Mouse (Mus musculus) forebrain, embryonic 12.5 days (tissue): ENCODE results near the gene Tfap2d. TPM values are rescaled to one million over a fixed set of nuclear protein-coding genes. Genes with fewer than 3 reads are reported as not detected.
A peak's percentile ranks its signal among the peaks of the same experiment; 100 is the strongest.

ENCODE experiments used
- ATAC-seq: fragments of 200-750 bp; cut with Nextera tagmentation; 2 replicates; pipeline ENCODE4 v1.8.0; 2017; ENCODE audit warnings: moderate TSS enrichment; ENCODE audit not compliant: low FRiP score
- H3K27ac ChIP-seq: fragments of 300-500 bp; sonication (generic); 2 replicates; pipeline ENCODE4 v1.5.1; 2016; ENCODE audit warnings: mild to moderate bottlenecking
- H3K27me3 ChIP-seq: fragments of 300-500 bp; sonication (generic); 2 replicates; pipeline ENCODE4 v1.6.1; 2016; ENCODE audit warnings: mild to moderate bottlenecking
- H3K36me3 ChIP-seq: fragments of 300-500 bp; sonication (generic); replicated peaks from 2 replicates; pipeline ENCODE4 v1.6.1; 2016; ENCODE audit warnings: mild to moderate bottlenecking
- H3K4me1 ChIP-seq: fragments of 300-500 bp; sonication (generic); 2 replicates; pipeline ENCODE4 v1.6.1; 2016
- H3K4me2 ChIP-seq: fragments of 300-500 bp; sonication (generic); 2 replicates; pipeline ENCODE4 v1.6.1; 2016; ENCODE audit warnings: mild to moderate bottlenecking, moderate library complexity
- H3K4me3 ChIP-seq: fragments of 300-500 bp; sonication (generic); replicated peaks from 2 replicates; pipeline ENCODE4 v1.5.1; 2016; ENCODE audit warnings: mild to moderate bottlenecking
- H3K9ac ChIP-seq: fragments of 300-500 bp; sonication (generic); 2 replicates; pipeline ENCODE4 v1.6.1; 2016; ENCODE audit warnings: mild to moderate bottlenecking
- H3K9me3 ChIP-seq: fragments of 300-500 bp; sonication (generic); 2 replicates; pipeline ENCODE4 v1.6.1; 2016
- WGBS: fragments of 180-500 bp; shearing (Covaris S2); methylation state at CpG from one replicate; pipeline ENCODE4 v1.1.7; 2016; 5-methylcytosine and 5-hydroxymethylcytosine counted together
- polyA plus RNA-seq: library from polyadenylated mRNA; unstranded; fragments of >200 nt; fragmentation: Nextera tagmentation; extraction: Ambion mirVana; gene quantifications from 2 replicates; pipeline ENCODE4 v1.2.1, GENCODE M21; 2016

Gene Tfap2d
- 0.91 and 3.4 TPM in 2 replicates for polyA plus RNA-seq

- H3K27me3 ChIP-seq: peaks cover 89% of the 10 kb centered on the region
- H3K4me2 ChIP-seq: no peak within 1 kb of the TSS
- no peak within 1 kb of the TSS for H3K27ac ChIP-seq
- ATAC-seq: no peak
- H3K9me3 ChIP-seq: no peaks in the 10 kb centered on the region
- H3K4me3 ChIP-seq: no peak within 1 kb of the TSS
- no peak within 1 kb of the TSS for H3K9ac ChIP-seq
- H3K4me1 ChIP-seq: peaks cover 5% of the 10 kb centered on the region; the same call in 1 of the 2 replicates
- H3K36me3 ChIP-seq: no peaks in the 10 kb centered on the region
- WGBS: 2% methylated on average over 6 of the region's 6 CpGs
These were observed at the start of gene Tfap2d for GRCm38 (mm10) chr1:19102631-19103030. Gene Tfap2d (plus strand): TSS chr1:19103022.

GRCm38 (mm10) chr1:19056300-19056699 is 46.5 kb upstream of the Tfap2d start:
- WGBS: 10% methylated on average over 3 of the region's 3 CpGs
- H3K4me3 ChIP-seq: no peak overlapping the region
- H3K4me2 ChIP-seq: no peak overlapping the region
- no peaks in the 10 kb centered on the region for H3K4me1 ChIP-seq
- no peak for ATAC-seq
- no peak overlapping the region for H3K9ac ChIP-seq
- no peak overlapping the region for H3K27ac ChIP-seq
- H3K27me3 ChIP-seq: no peaks in the 10 kb centered on the region
- H3K36me3 ChIP-seq: no peaks in the 10 kb centered on the region
- no peaks in the 10 kb centered on the region for H3K9me3 ChIP-seq

GRCm38 (mm10) chr1:19056861-19057260 is 46.0 kb upstream of the Tfap2d start:
- 72% methylated on average over 6 of the region's 6 CpGs for WGBS
- Histone ChIP-seq H3K9ac (no peak overlapping the region), H3K36me3 (no peaks in the 10 kb centered on the region), H3K27me3 (no peaks in the 10 kb centered on the region), H3K27ac (no peak overlapping the region), H3K4me2 (no peak overlapping the region), H3K9me3 (no peaks in the 10 kb centered on the region), H3K4me3 (no peak overlapping the region), H3K4me1 (no peaks in the 10 kb centered on the region)
- ATAC-seq: no peak

- WGBS: 10% methylated on average over 8 of the region's 8 CpGs
- no peak overlapping the region for H3K4me3 ChIP-seq
- no peaks in the 10 kb centered on the region for H3K27me3 ChIP-seq
- no peak overlapping the region for H3K9ac ChIP-seq
- no peaks in the 10 kb centered on the region for H3K36me3 ChIP-seq
- H3K4me2 ChIP-seq: no peak overlapping the region
- H3K9me3 ChIP-seq: no peaks in the 10 kb centered on the region
- no peak overlapping the region for H3K27ac ChIP-seq
- ATAC-seq: peak; percentile 65; the same call in 1 of the 2 replicates
- no peaks in the 10 kb centered on the region for H3K4me1 ChIP-seq
These were observed 14.7 kb upstream of the Tfap2d start for GRCm38 (mm10) chr1:19088078-19088477.

- under 1% methylated on average over 18 of the region's 18 CpGs for WGBS
- Histone ChIP-seq H3K27me3 (peaks cover 78% of the 10 kb centered on the region), H3K4me2 (no peak overlapping the region), H3K36me3 (no peaks in the 10 kb centered on the region), H3K27ac (no peak overlapping the region), H3K4me1 (no peaks in the 10 kb centered on the region), H3K9me3 (no peaks in the 10 kb centered on the region), H3K9ac (no peak overlapping the region), H3K4me3 (no peak overlapping the region)
- no peak for ATAC-seq
These were observed 5.9 kb upstream of the Tfap2d start for GRCm38 (mm10) chr1:19096921-19097320.

GRCm38 (mm10) chr1:19103316-19103715 is 494 bp downstream of the Tfap2d start:
- H3K27ac ChIP-seq: no peak overlapping the region

GRCm38 (mm10) chr1:19103776-19104142 is 937 bp downstream of the Tfap2d start:
- Histone ChIP-seq H3K9me3 (no peaks in the 10 kb centered on the region), H3K27me3 (peaks cover 89% of the 10 kb centered on the region), H3K9ac (no peak overlapping the region), H3K27ac (no peak overlapping the region), H3K36me3 (no peaks in the 10 kb centered on the region), H3K4me3 (no peak overlapping the region), H3K4me1 (peaks cover 5% of the 10 kb centered on the region; the same call in 1 of the 2 replicates), H3K4me2 (no peak overlapping the region)
- WGBS: 0% methylated on average over 10 of the region's 10 CpGs
- no peak for ATAC-seq

More at GRCm38 (mm10) chr1:19103316-19103715, 494 bp downstream of the Tfap2d start:
- no peak overlapping the region for H3K4me3 ChIP-seq
- peaks cover 5% of the 10 kb centered on the region; the same call in 1 of the 2 replicates for H3K4me1 ChIP-seq
- H3K27me3 ChIP-seq: peaks cover 89% of the 10 kb centered on the region
- no peak overlapping the region for H3K4me2 ChIP-seq
- H3K9ac ChIP-seq: no peak overlapping the region
- WGBS: under 1% methylated on average over 21 of the region's 21 CpGs
- H3K9me3 ChIP-seq: no peaks in the 10 kb centered on the region
- no peak for ATAC-seq
- no peaks in the 10 kb centered on the region for H3K36me3 ChIP-seq

GRCm38 (mm10) chr1:19104143-19104857 is 1.5 kb downstream of the Tfap2d start:
- H3K27ac ChIP-seq: no peak overlapping the region

GRCm38 (mm10) chr1:19106401-19106800 is 3.6 kb downstream of the Tfap2d start:
- no peak for ATAC-seq
- Histone ChIP-seq H3K27me3 (peaks cover 96% of the 10 kb centered on the region), H3K9me3 (no peaks in the 10 kb centered on the region), H3K27ac (no peak overlapping the region), H3K9ac (no peak overlapping the region), H3K4me2 (no peak overlapping the region), H3K4me1 (peaks cover 5% of the 10 kb centered on the region; the same call in 1 of the 2 replicates), H3K4me3 (no peak overlapping the region), H3K36me3 (no peaks in the 10 kb centered on the region)
- under 1% methylated on average over 4 of the region's 4 CpGs for WGBS

More at GRCm38 (mm10) chr1:19104143-19104857, 1.5 kb downstream of the Tfap2d start:
- no peaks in the 10 kb centered on the region for H3K36me3 ChIP-seq
- H3K9me3 ChIP-seq: no peaks in the 10 kb centered on the region
- WGBS: under 1% methylated on average over 35 of the region's 40 CpGs
- 0 out of 2 replicates have a peak overlapping the region, but pooled peaks have one; percentile 7 for H3K4me3 ChIP-seq
- peaks cover 95% of the 10 kb centered on the region for H3K27me3 ChIP-seq
- H3K9ac ChIP-seq: no peak overlapping the region
- H3K4me1 ChIP-seq: peaks cover 5% of the 10 kb centered on the region; the same call in 1 of the 2 replicates
- ATAC-seq: no peak
- no peak overlapping the region for H3K4me2 ChIP-seq

GRCm38 (mm10) chr1:19106841-19107800 is 4.3 kb downstream of the Tfap2d start:
- ATAC-seq: no peak
- H3K4me3 ChIP-seq: no peak overlapping the region
- peaks cover 96% of the 10 kb centered on the region for H3K27me3 ChIP-seq
- no peaks in the 10 kb centered on the region for H3K36me3 ChIP-seq
- no peaks in the 10 kb centered on the region for H3K9me3 ChIP-seq
- WGBS: 1% methylated on average over 13 of the region's 13 CpGs
- no peak overlapping the region for H3K9ac ChIP-seq
- peaks cover 5% of the 10 kb centered on the region; the same call in 1 of the 2 replicates for H3K4me1 ChIP-seq
- H3K4me2 ChIP-seq: no peak overlapping the region
- H3K27ac ChIP-seq: no peak overlapping the region

GRCm38 (mm10) chr1:19107801-19108200 is 5.0 kb downstream of the Tfap2d start:
- H3K27ac ChIP-seq: no peak overlapping the region
- no peaks in the 10 kb centered on the region for H3K36me3 ChIP-seq
- H3K4me1 ChIP-seq: peaks cover 5% of the 10 kb centered on the region; the same call in 1 of the 2 replicates
- 2% methylated on average over 3 of the region's 3 CpGs for WGBS
- peaks cover 97% of the 10 kb centered on the region for H3K27me3 ChIP-seq
- no peaks in the 10 kb centered on the region for H3K9me3 ChIP-seq
- no peak overlapping the region for H3K4me2 ChIP-seq
- ATAC-seq: no peak
- H3K9ac ChIP-seq: no peak overlapping the region
- H3K4me3 ChIP-seq: no peak overlapping the region

- Histone ChIP-seq H3K4me3 (no peak overlapping the region), H3K27me3 (peaks cover 88% of the 10 kb centered on the region)
These were observed 6.9 kb downstream of the Tfap2d start for GRCm38 (mm10) chr1:19109711-19110110.

More at GRCm38 (mm10) chr1:19109711-19110110, 6.9 kb downstream of the Tfap2d start:
- H3K36me3 ChIP-seq: no peaks in the 10 kb centered on the region
- H3K4me2 ChIP-seq: no peak overlapping the region
- H3K27ac ChIP-seq: no peak overlapping the region
- peaks cover under 1% of the 10 kb centered on the region; the same call in 1 of the 2 replicates for H3K4me1 ChIP-seq
- H3K9ac ChIP-seq: no peak overlapping the region
- WGBS: under 1% methylated on average over 16 of the region's 16 CpGs
- peak; percentile 50; the same call in 1 of the 2 replicates for ATAC-seq
- H3K9me3 ChIP-seq: no peaks in the 10 kb centered on the region
